Mouse (Mus musculus): ENCODE data around the gene Rbfox1. TPM values are rescaled to one million over a fixed set of nuclear protein-coding genes. Genes with fewer than 3 reads are reported as not detected.

Gene Rbfox1
- polyA plus RNA-seq, 1 experiment, result 98.9 TPM

DNA sequence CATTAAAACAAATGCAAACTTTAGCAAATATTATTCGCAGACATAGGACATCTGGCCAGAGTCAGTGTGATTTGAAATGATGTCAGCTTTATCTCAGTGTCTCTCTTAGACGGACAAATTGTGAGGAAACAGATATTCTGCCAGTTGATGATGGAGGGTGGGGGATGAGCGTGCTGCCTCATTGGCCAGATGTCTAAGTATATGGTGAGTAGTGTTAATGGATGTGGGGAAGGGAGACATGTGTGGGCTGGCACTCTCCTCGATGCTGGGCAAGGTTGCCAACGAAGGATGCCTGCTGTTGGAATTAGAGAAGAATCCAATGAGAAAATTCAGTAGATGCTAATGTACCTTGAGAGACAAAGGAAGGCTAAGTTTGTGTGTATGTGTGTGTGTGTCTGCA lies 25.6 kb downstream of the Rbfox1 start:
- TF ChIP-seq POLR2A (IDR thresholded peaks at IDR 0.05; ENCODE audit: borderline replicate concordance, extremely low read depth, insufficient read depth, insufficient read length, poor library complexity, severe bottlenecking) (no peak), CTCF (IDR thresholded peaks at IDR 0.05; ENCODE audit: borderline replicate concordance, extremely low read depth, insufficient read depth, insufficient read length) (no peak)

DNA sequence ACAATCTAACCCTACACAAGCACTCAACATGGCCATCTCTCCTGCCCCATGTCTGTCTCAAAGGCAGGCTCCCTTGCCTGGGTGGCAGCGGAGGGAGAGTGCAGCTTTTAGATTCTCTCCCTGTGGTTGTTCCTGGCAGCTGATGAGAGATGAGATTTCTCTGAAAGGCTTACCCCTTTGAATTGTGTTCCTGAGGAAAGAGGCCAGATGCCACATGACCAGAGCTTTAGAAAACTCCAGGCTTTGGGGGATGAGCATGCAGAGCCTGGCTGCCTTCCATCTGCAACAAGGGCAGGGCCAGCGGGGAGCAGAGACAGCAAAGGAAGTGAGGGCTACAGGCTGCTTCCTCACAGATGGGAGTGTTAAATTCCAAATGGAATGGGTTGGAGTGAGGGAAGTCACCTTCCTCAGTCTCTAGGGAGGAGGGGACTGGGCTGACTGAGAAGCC lies 26.7 kb downstream of the Rbfox1 start:
- DNase-seq (ENCODE audit: low read depth), result peak; percentile 92
- TF ChIP-seq POLR2A (IDR thresholded peaks at IDR 0.05; ENCODE audit: borderline replicate concordance, extremely low read depth, insufficient read depth, insufficient read length, poor library complexity, severe bottlenecking) (no peak), CTCF (IDR thresholded peaks at IDR 0.05; ENCODE audit: borderline replicate concordance, extremely low read depth, insufficient read depth, insufficient read length) (no peak)

More for the DNA sequence above, 25.6 kb downstream of the Rbfox1 start:
- peak; percentile 59 for DNase-seq (ENCODE audit: low read depth)

DNA sequence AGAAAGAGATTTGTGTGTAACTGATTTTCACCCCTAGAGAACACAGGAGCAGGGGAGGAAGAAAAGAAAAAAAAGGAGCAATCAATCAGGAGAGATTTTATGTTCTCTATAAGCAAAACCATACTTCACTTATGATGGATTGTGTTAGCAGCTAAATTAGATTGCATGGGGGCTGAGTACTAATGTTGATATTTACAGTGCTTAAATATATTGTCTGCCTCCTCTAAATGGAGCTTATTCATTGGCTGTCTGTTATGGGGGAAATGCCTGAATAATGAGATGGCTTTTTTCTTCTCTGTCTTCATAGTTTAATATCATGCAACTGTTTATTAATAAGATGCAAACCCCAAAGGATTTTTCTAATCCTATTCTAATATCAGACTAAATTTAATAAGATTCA lies 32.8 kb downstream of the Rbfox1 start:
- DNase-seq (ENCODE audit: low read depth), result no peak
- TF ChIP-seq POLR2A (IDR thresholded peaks at IDR 0.05; ENCODE audit: borderline replicate concordance, extremely low read depth, insufficient read depth, insufficient read length, poor library complexity, severe bottlenecking) (no peak), CTCF (IDR thresholded peaks at IDR 0.05; ENCODE audit: borderline replicate concordance, extremely low read depth, insufficient read depth, insufficient read length) (no peak)

DNA sequence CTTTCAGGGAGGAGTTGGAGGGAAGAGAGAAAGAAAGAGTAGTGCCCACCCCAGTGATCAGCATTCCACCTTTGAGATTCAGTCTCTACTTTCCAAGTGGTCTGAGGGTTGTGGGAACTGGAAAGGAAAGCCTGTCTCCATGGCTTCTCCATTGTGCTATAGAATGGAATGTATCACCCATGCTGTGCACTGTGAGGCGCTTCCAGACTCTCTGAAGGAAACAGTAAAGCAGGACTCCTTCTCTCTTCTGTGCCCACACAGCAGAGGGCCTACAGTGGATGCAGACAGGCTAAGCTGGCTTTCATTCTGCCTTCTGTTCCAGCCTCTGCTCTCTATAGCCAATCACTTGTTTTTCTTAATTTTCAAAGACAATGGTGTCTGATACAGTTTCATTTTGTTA lies 41.8 kb downstream of the Rbfox1 start:
- peak; percentile 64 for DNase-seq (ENCODE audit: low read depth)
- TF ChIP-seq CTCF (IDR thresholded peaks at IDR 0.05; ENCODE audit: borderline replicate concordance, extremely low read depth, insufficient read depth, insufficient read length), result no peak
- TF ChIP-seq POLR2A (IDR thresholded peaks at IDR 0.05; ENCODE audit: borderline replicate concordance, extremely low read depth, insufficient read depth, insufficient read length, poor library complexity, severe bottlenecking), result no peak

- DNase-seq (ENCODE audit: low read depth), result peak; percentile 84
- TF ChIP-seq CTCF (IDR thresholded peaks at IDR 0.05; ENCODE audit: borderline replicate concordance, extremely low read depth, insufficient read depth, insufficient read length), result peak; percentile 77; the same call in 1 of the 2 replicates
- no peak for TF ChIP-seq POLR2A (IDR thresholded peaks at IDR 0.05; ENCODE audit: borderline replicate concordance, extremely low read depth, insufficient read depth, insufficient read length, poor library complexity, severe bottlenecking)
Measured at GRCm38 (mm10) chr16:5931680-5932079, 46.5 kb downstream of the Rbfox1 start.

DNA sequence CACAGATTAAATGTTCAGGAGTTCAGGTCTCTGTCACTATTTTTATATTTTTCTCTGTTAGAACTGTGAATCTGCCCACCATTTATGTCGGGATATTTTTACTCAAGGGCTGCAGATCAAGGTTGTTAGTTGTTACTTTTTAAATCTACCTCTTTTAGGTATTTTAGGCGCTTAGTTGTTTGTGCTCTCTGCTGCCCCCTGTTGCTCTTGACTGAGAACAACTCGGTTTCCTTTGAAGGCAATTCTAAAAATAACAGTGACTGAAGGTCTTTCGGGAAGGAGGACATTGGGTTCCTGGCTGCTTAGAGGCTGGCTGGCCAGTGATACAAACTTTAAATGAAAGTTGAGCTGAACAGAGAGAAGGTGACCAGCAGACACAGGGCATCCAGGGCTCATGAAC lies 54.9 kb downstream of the Rbfox1 start:
- TF ChIP-seq CTCF (IDR thresholded peaks at IDR 0.05; ENCODE audit: borderline replicate concordance, extremely low read depth, insufficient read depth, insufficient read length) (peak; percentile 32; the same call in 1 of the 2 replicates), POLR2A (IDR thresholded peaks at IDR 0.05; ENCODE audit: borderline replicate concordance, extremely low read depth, insufficient read depth, insufficient read length, poor library complexity, severe bottlenecking) (no peak)
- DNase-seq (ENCODE audit: low read depth), result no peak

GRCm38 (mm10) chr16:5945682-5946081 lies 60.5 kb downstream of the Rbfox1 start:
- no peak for TF ChIP-seq CTCF (IDR thresholded peaks at IDR 0.05; ENCODE audit: borderline replicate concordance, extremely low read depth, insufficient read depth, insufficient read length)
- TF ChIP-seq POLR2A (IDR thresholded peaks at IDR 0.05; ENCODE audit: borderline replicate concordance, extremely low read depth, insufficient read depth, insufficient read length, poor library complexity, severe bottlenecking), result no peak
- DNase-seq (ENCODE audit: low read depth), result no peak

DNA sequence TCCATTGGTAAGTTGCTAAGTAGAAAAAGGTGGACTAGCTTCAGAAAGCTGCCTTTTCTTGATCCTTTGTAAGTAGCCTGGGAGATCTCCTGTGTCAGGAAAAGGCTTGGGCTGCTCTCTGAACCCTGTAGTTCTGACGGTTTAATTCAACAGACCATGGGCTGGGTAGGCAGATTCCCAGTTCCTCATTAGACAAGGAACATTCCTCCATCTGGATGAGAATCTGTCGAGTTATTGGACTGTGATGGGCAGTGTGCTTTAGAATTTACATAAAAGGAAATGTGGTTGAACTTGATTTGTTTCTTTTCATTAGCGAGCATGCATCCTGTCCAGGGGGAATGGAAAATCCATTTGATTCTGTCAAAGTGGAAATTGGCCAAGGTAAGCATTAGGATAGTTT lies 68.0 kb downstream of the Rbfox1 start:
- no peak for DNase-seq (ENCODE audit: low read depth)
- TF ChIP-seq POLR2A (IDR thresholded peaks at IDR 0.05; ENCODE audit: borderline replicate concordance, extremely low read depth, insufficient read depth, insufficient read length, poor library complexity, severe bottlenecking) (no peak), CTCF (IDR thresholded peaks at IDR 0.05; ENCODE audit: borderline replicate concordance, extremely low read depth, insufficient read depth, insufficient read length) (no peak)

DNA sequence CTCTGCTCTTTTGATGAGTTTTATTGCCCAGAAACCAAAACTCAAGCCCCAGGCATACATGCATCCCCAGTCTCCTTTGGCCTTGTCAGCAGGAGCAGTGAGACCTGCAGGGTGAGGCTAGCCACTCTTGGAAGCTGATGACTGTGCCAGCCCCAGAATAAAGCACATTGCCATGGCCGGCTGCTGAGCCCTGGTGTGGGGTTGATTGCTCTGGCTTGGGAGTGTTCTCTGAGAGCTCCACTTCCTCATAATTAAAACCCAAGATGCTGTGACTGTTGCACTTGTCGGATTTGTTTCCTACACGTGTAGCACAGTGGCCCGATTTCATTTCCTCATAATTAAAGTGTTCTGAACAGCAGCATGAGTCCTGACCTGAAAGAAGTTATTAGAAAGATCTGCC lies 72.3 kb downstream of the Rbfox1 start:
- no peak for DNase-seq (ENCODE audit: low read depth)
- no peak for TF ChIP-seq POLR2A (IDR thresholded peaks at IDR 0.05; ENCODE audit: borderline replicate concordance, extremely low read depth, insufficient read depth, insufficient read length, poor library complexity, severe bottlenecking)
- no peak for TF ChIP-seq CTCF (IDR thresholded peaks at IDR 0.05; ENCODE audit: borderline replicate concordance, extremely low read depth, insufficient read depth, insufficient read length)

- TF ChIP-seq CTCF (IDR thresholded peaks at IDR 0.05; ENCODE audit: borderline replicate concordance, extremely low read depth, insufficient read depth, insufficient read length) (no peak), POLR2A (IDR thresholded peaks at IDR 0.05; ENCODE audit: borderline replicate concordance, extremely low read depth, insufficient read depth, insufficient read length, poor library complexity, severe bottlenecking) (no peak)
- DNase-seq (ENCODE audit: low read depth), result no peak
Measured at GRCm38 (mm10) chr16:5961786-5962185, 76.6 kb downstream of the Rbfox1 start.

- DNase-seq (ENCODE audit: low read depth), result peak; percentile 54
- TF ChIP-seq CTCF (IDR thresholded peaks at IDR 0.05; ENCODE audit: borderline replicate concordance, extremely low read depth, insufficient read depth, insufficient read length) (no peak), POLR2A (IDR thresholded peaks at IDR 0.05; ENCODE audit: borderline replicate concordance, extremely low read depth, insufficient read depth, insufficient read length, poor library complexity, severe bottlenecking) (no peak)
Measured at GRCm38 (mm10) chr16:5974172-5974571, 89.0 kb downstream of the Rbfox1 start.

Measured in brain, embryonic 14.5 days (tissue).